Mouse (Mus musculus) olfactory bulb, adult 2 months (tissue): Measurements from ENCODE around the gene Foxn2. TPM values are rescaled to one million over a fixed set of nuclear protein-coding genes. Genes with fewer than 3 reads are reported as not detected.

Experiments
- H3K27ac ChIP-seq: fragments of 200-500 bp; 2 replicates; pipeline ENCODE4 v1.5.1; 2012; ENCODE audit warnings: low read depth, low read length; ENCODE audit not compliant: insufficient read depth
- H3K4me1 ChIP-seq: fragments of 200-500 bp; 2 replicates; pipeline ENCODE4 v1.6.1; 2012; ENCODE audit warnings: low read length; ENCODE audit not compliant: control insufficient read depth, insufficient read depth
- H3K4me3 ChIP-seq: fragments of 200-500 bp; 2 replicates; pipeline ENCODE4 v1.5.1; 2012; ENCODE audit warnings: mild to moderate bottlenecking, low read depth, low read length, moderate library complexity; ENCODE audit not compliant: insufficient read depth
- CTCF ChIP-seq: fragments of 200-500 bp; IDR thresholded peaks from 2 replicates; pipeline ENCODE4 v1.5.1; 2012; ENCODE audit warnings: low read depth, mild to moderate bottlenecking, low read length, moderate library complexity; ENCODE audit not compliant: insufficient read depth
- POLR2A ChIP-seq: fragments of 200-500 bp; IDR thresholded peaks from 2 replicates; pipeline ENCODE4 v1.6.1; 2012; ENCODE audit warnings: mild to moderate bottlenecking, low read depth, low read length, moderate library complexity; ENCODE audit not compliant: insufficient read depth
- WGBS: fragments of 180-500 bp; shearing (Covaris S2); methylation state at CpG from one replicate; pipeline ENCODE4 v1.1.7; 2018; 5-methylcytosine and 5-hydroxymethylcytosine counted together
- polyA plus RNA-seq: library from polyadenylated mRNA; stranded (reverse); fragments of >200 nt; gene quantifications from 2 replicates; pipeline ENCODE4 v1.2.4, GENCODE M21; 2012; ENCODE audit warnings: low replicate concordance; ENCODE audit not compliant: missing spikeins, insufficient read depth, insufficient read length

The Foxn2 gene
- polyA plus RNA-seq, 1 experiment: not detected

DNA sequence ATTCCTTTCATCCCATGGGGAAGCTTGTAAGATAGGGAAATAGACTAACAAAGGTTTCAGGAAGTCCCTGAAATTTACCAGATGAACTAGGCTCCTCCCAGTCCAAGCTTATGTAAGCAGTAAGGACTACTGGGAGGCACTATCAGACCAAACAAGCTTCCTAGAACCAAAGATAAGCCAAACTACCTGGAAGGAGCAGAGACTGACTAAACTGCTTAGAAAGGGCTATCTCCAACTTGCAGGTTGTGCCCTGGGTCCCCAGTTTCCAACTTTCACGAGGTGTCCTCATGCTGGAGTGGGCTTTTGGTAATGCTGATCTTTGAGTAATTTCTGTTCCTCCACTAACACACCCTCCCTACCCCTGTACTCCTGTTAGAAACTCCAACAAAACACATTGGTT is 3.1 kb upstream of the Foxn2 start:
- no peak for TF ChIP-seq POLR2A
- TF ChIP-seq CTCF: no peak
- 86% methylated on average over 1 of the region's 1 CpGs for WGBS
- H3K4me3 ChIP-seq: no peak overlapping the region

DNA sequence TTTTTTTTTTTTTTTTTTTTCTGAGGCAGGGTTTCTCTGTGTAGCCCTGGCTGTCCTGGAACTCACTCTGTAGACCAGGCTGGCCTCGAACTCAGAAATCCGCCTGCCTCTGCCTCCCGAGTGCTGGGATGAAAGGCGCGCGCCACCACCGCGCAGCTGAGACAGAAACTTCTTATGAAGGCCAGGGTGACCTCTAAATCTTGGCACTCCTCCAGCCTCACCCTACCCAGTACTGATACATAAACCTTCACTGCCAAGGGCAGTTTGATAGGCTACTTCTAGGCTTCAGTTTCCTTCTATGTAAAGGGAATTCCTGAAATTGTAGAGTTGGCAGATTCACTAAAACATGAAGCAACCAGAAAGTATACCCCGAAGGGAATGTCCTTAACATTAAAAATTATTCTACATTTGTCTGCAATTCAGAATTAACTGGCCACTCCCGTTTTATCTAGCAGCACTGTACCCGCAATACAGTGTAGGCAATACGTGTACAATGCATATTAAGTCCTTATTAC is 918 bp upstream of the Foxn2 start:
- no peaks in the 10 kb centered on the region for H3K4me1 ChIP-seq
- no peak overlapping the region for H3K4me3 ChIP-seq
- no peak overlapping the region for H3K27ac ChIP-seq
- 77% methylated on average over 12 of the region's 12 CpGs for WGBS
- no peak for TF ChIP-seq POLR2A
- no peak for TF ChIP-seq CTCF

More for the DNA sequence above, 3.1 kb upstream of the Foxn2 start:
- Histone ChIP-seq H3K4me1 (no peaks in the 10 kb centered on the region), H3K27ac (no peak overlapping the region)

DNA sequence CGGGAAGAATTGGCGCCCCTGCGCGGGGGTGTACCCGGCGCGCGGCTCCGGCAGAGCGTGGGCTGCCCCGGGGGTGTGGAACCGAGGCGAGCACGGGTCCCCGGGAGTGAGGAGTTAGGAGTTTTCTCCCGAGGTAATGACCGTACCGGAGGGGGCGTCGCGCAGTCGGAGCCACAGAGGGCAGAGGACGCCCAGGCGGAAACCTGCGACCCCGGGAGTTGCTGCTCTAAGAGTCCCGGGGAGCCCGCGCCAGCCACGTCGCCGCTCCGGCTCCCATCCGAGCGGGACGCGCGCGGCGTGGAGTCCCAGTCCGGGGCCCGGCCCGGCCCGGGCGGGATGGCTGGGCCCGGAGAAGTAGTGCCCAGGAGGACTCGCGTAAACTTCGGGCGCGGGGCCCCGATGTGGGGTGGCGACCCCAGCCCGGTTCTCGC is 505 bp downstream of the Foxn2 start:
- WGBS: under 1% methylated on average over 55 of the region's 55 CpGs
- no peak for TF ChIP-seq POLR2A
- TF ChIP-seq CTCF: no peak
- Histone ChIP-seq H3K27ac (peak overlapping the region; percentile 71), H3K4me1 (no peaks in the 10 kb centered on the region), H3K4me3 (peak overlapping the region; percentile 85)

DNA sequence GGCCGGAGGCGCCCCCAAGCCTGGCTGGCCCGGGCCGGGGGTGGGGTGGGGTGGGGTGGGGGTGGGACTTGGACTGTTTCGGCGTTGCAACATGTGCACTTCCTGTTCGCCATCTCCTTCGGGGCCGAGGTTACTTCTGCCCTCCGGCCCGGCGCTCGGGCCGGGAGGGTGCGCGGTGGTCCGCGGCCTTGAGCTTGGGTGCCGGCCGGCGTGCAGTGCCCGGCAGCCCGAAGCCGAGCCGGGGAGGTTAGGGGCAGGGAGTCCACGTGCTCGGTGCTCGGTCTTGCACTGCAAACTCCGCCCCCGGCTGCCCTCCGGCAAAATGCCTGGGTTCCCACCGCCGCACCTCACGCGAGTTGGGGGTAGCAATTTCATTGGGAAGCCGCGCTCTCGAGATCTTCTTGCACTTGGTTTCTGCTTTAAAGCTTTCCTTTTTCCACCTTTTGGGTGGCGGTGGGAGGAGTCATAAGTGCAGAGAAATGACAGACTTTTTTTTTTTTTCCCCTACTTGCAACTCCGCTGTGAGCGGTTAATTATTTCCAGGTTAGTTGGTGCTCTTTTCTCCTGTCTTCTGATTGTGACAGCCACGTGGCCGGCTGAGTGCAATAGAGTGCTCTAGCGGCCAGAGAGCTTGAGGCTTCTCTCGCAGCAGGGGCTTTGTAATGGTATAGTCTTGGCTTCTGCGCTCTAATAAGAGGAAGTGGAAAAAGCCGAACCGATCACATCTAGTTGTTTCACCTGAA is 1.1 kb downstream of the Foxn2 start:
- H3K4me3 ChIP-seq: peak overlapping the region; percentile 85
- H3K4me1 ChIP-seq: no peaks in the 10 kb centered on the region
- TF ChIP-seq POLR2A (no peak), CTCF (no peak)
- H3K27ac ChIP-seq: peak overlapping the region; percentile 3; the same call in 1 of the 2 replicates
- WGBS: under 1% methylated on average over 48 of the region's 48 CpGs

DNA sequence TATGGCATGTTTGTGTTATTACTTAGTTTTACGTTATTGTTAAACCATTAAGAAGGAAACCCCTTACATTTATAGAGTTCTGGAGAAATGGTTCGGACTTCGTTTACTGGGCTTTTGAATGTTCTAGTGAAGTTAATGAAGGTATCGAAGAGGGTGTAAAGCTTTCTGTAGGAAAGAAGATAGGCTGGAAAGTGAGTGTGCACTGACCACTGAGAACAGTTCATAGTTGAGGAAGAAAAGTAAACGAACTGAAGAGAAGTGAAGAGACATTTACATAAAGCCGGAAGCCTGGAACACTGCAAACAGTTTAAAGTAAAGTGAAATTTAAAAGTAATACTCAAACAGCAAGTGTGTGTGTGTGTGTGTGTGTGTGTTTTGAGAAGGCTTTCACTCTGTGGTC is 2.1 kb downstream of the Foxn2 start:
- 72% methylated on average over 6 of the region's 6 CpGs for WGBS
- Histone ChIP-seq H3K27ac (no peak overlapping the region), H3K4me3 (no peak overlapping the region), H3K4me1 (no peaks in the 10 kb centered on the region)
- TF ChIP-seq CTCF: no peak
- no peak for TF ChIP-seq POLR2A

DNA sequence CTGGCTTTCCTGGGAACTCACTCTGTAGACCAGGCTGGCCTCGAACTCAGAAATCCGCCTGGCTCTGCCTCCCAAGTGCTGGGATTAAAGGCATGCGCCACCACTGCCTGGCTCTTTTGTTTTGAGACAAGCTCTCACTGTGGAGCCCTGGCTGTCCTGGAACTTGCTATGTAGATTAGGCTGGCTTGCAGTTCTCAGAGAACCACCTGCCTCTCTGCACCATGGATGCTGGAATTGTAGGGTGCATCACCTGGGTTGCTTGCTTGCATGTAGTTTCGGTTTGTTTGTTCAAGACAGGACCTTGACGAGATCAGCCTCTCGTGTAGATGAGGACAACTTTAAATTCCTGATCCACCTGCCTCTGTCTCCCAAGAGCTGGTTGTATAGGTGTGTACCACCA is 2.7 kb downstream of the Foxn2 start:
- Histone ChIP-seq H3K4me1 (no peaks in the 10 kb centered on the region), H3K4me3 (no peak overlapping the region), H3K27ac (no peak overlapping the region)
- 90% methylated on average over 6 of the region's 6 CpGs for WGBS
- no peak for TF ChIP-seq CTCF
- no peak for TF ChIP-seq POLR2A

DNA sequence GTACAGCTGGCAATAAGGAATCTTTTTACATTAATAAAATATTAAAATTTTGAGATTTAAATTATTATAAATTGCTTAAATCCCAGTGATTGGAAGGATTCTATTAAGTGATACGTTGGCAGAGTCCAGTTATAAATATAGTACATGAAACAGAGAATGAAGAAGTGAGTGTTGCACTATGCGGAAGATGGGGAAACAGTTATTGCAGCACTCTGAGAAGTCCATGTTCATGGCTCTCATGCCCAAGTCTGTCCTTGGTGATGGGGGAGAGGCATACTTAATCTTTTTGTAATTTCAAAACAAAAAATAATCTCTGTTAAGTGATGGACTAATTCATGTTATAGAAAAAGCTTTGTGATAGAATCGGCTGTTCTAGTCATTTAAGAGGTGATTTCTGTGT is 17.6 kb downstream of the Foxn2 start:
- Histone ChIP-seq H3K27ac (no peak overlapping the region), H3K4me3 (no peak overlapping the region), H3K4me1 (peaks cover 3% of the 10 kb centered on the region; the same call in 1 of the 2 replicates)
- no peak for TF ChIP-seq CTCF
- TF ChIP-seq POLR2A: no peak
- 95% methylated on average over 3 of the region's 3 CpGs for WGBS

DNA sequence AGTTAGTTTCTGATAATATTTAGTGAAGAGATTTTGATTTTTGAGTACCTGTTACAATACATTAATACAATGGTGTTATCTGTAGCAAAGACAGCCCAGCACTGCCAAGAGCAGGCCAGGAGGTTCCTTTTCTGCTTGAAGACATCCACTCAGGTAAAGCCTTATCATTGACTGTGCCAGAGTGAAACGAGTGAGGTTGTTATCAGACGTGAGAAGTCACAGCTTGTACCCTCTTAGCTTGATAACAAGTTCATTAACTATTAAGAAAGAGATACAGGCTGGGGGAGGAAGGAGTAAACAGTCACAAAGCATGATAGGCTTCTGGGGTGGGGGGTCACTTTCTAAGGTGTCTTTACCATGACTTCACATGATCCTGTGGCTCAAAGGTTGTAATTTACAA is 19.0 kb downstream of the Foxn2 start:
- no peak overlapping the region for H3K27ac ChIP-seq
- peaks cover 3% of the 10 kb centered on the region; the same call in 1 of the 2 replicates for H3K4me1 ChIP-seq
- no peak overlapping the region for H3K4me3 ChIP-seq
- 72% methylated on average over 2 of the region's 2 CpGs for WGBS
- no peak for TF ChIP-seq CTCF
- no peak for TF ChIP-seq POLR2A
